In the genomic region with DNA sequence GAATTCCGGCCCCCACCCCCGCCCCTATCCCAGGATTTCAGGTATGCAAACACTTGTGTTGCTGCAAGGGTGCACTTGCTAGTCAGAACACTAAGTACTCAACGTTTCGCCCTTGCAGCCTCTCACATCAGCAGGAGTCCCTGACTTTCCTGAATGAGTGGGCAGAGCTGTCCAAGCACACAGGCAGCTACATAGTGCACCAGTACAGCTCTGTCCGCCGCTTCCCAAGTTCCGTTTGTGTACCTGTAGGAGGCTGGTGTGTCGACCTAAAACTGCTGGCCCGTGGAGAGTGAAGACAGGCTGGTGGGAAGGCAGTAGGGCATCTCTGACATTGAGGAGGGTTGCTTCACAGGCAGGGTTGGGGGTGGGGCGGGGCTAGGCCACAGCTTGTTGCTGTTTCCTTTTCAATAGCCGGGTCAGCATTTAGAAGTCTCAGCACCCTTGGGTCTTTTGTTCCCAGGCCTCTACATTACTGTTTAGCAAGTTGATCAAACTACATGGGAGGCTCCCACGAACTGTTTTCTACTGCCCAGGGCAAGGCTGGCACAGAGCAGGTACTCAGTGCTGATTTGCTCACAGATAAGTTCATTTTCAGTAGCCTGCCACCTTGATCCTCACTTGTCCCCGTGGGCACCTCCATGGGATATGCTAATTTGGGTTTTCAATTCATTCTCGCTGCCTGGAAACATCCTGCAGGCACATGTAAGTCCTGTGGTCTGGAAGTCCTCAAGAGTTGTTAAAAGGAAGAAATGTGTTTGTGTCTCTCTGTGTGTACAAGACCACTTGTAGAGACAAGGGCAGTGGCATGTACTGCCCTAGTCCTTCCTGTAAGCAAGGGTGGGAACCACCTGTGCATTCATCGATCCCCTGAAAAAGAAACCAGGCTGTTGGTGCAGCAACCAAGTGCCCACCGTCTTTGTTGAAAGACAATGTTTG, we compare ENCODE assay signal across 9 mouse cellular contexts. TPM values are rescaled to one million over a fixed set of nuclear protein-coding genes. Genes with fewer than 3 reads are reported as not detected.
DNase-seq lines count a peak whose midpoint lies in the region; ATAC-seq lines count a peak whose summit lies in the region.
"Had no signal": no experiment of that assay in that cellular context is flagged by ENCODE, and none has a peak within 500 bp of the region (broad histone marks: within the 10 kb centered on the region; RNA-seq: fewer than 3 reads in every experiment).

No protein-coding gene starts in this region.

- no peak overlapping the region for H3K4me3 ChIP-seq in embryonic facial prominence, embryonic 12.5 days
- H3K4me3 ChIP-seq in lung, embryonic 16.5 days (ENCODE audit: low read length): no peak overlapping the region

- H3K27me3 ChIP-seq in embryonic facial prominence, embryonic 12.5 days: no peaks in the 10 kb centered on the region
- no peaks in the 10 kb centered on the region for H3K27me3 ChIP-seq in lung, embryonic 16.5 days (ENCODE audit: control insufficient read depth, insufficient read depth, low read depth, low read length)

- no peaks in the 10 kb centered on the region for H3K9me3 ChIP-seq in embryonic facial prominence, embryonic 12.5 days
- H3K9me3 ChIP-seq in lung, embryonic 16.5 days (ENCODE audit: control insufficient read depth, low read length): no peaks in the 10 kb centered on the region

- H3K27ac ChIP-seq in embryonic facial prominence, embryonic 12.5 days: no peak overlapping the region
- peak overlapping the region; percentile 76 for H3K27ac ChIP-seq in lung, embryonic 16.5 days (ENCODE audit: low read length)

- WGBS in embryonic facial prominence, embryonic 12.5 days: 28% methylated on average over 16 of the region's 16 CpGs
- 36% methylated on average over 16 of the region's 16 CpGs for WGBS in lung, embryonic 16.5 days

- peak overlapping the region; percentile 82; the same call in 1 of the 2 replicates for H3K4me2 ChIP-seq in embryonic facial prominence, embryonic 12.5 days (replicated peaks)
- peak overlapping the region; percentile 83 for H3K4me2 ChIP-seq in lung, embryonic 16.5 days (ENCODE audit: low read depth, low read length)

- H3K4me1 ChIP-seq in embryonic facial prominence, embryonic 12.5 days: peaks cover 36% of the 10 kb centered on the region
- peaks cover 44% of the 10 kb centered on the region for H3K4me1 ChIP-seq in lung, embryonic 16.5 days (replicated peaks; ENCODE audit: control insufficient read depth, insufficient read depth, low read length)

- peaks cover 18% of the 10 kb centered on the region for H3K36me3 ChIP-seq in embryonic facial prominence, embryonic 12.5 days
- H3K36me3 ChIP-seq in lung, embryonic 16.5 days (ENCODE audit: control insufficient read depth, insufficient read depth, low read length): peaks cover 8% of the 10 kb centered on the region

- ATAC-seq in embryonic facial prominence, embryonic 12.5 days (ENCODE audit: insufficient number of reproducible peaks, insufficient read depth, low FRiP score, low TSS enrichment): no peak
- peak; percentile 55 for ATAC-seq in lung, embryonic 16.5 days (ENCODE audit: low read depth)
- no peak for ATAC-seq in monocyte, adult 5-6 weeks (replicated peaks; ENCODE audit: insufficient number of reproducible peaks, low FRiP score, low TSS enrichment, poor library complexity, severe bottlenecking)

- DNase-seq in thymus, postnatal 14 days: peak; percentile 15
- no peak for DNase-seq in thymus, postnatal 10 days (ENCODE audit: low spot score in 2 of 2)
- peak; percentile 37 for DNase-seq in kidney, adult 11 months
- no peak for DNase-seq in layer of hippocampus, postnatal 10 days (ENCODE audit: low spot score in 2 of 2)
- no peak for DNase-seq in gastrocnemius, postnatal 4 days (ENCODE audit: low spot score in 2 of 2)

- no peak overlapping the region for H3K9ac ChIP-seq in embryonic facial prominence, embryonic 12.5 days
- H3K9ac ChIP-seq in lung, embryonic 16.5 days (ENCODE audit: low read length): peak overlapping the region; percentile 37

RNA-seq across cellular contexts. Expression of gene Tmem268, which starts 1.2 kb away (rescaled TPM):
- 9.8 and 11.6 TPM in 2 replicates for polyA plus RNA-seq in embryonic facial prominence, embryonic 12.5 days (2016; fragmentation: Nextera tagmentation; extraction: Ambion mirVana)
- polyA plus RNA-seq in lung, embryonic 16.5 days (2015; fragmentation: Nextera tagmentation; extraction: Ambion mirVana): 8.8 and 9.6 TPM in 2 replicates
- 5.0 to 42.9 TPM (median 14.7 TPM) in 3 replicates for total RNA-seq in monocyte, adult 5-6 weeks (2017)
- 1 to 10 TPM; 6.8 to 7.0 TPM for total RNA-seq in layer of hippocampus, postnatal 10 days (2021)
- total RNA-seq in gastrocnemius, postnatal 4 days (2021): 1 to 10 TPM; 7.0 TPM

RNA-seq across cellular contexts. Expression of gene Atp6v1g1, which starts 12.8 kb away (rescaled TPM):
- 302 TPM in 2 replicates for polyA plus RNA-seq in embryonic facial prominence, embryonic 12.5 days (2016; fragmentation: Nextera tagmentation; extraction: Ambion mirVana)
- polyA plus RNA-seq in lung, embryonic 16.5 days (2015; fragmentation: Nextera tagmentation; extraction: Ambion mirVana): 271 and 284 TPM in 2 replicates
- 72.4 to 128 TPM (median 93.3 TPM) in 3 replicates for total RNA-seq in monocyte, adult 5-6 weeks (2017)
- total RNA-seq in layer of hippocampus, postnatal 10 days (2021): 100 to 1,000 TPM; 131 to 135 TPM
- 100 to 1,000 TPM; 224 to 226 TPM for total RNA-seq in gastrocnemius, postnatal 4 days (2021)

RNA-seq across cellular contexts. Expression of gene Gm11213, which starts 47.7 kb away (rescaled TPM):
- polyA plus RNA-seq in embryonic facial prominence, embryonic 12.5 days (2016; fragmentation: Nextera tagmentation; extraction: Ambion mirVana): not detected in 2 replicates
- polyA plus RNA-seq in lung, embryonic 16.5 days (2015; fragmentation: Nextera tagmentation; extraction: Ambion mirVana): not detected in 2 replicates
- total RNA-seq in monocyte, adult 5-6 weeks (2017): not detected in 3 replicates
- total RNA-seq in layer of hippocampus, postnatal 10 days (2021): not detected
- total RNA-seq in gastrocnemius, postnatal 4 days (2021): not detected
- polyA plus RNA-seq: gonadal fat pad, adult 2 months had no signal

Comparison
In these comparisons a context has a peak if more than half of its experiments do, and no peak if none do; other contexts are left out.
1. DNase-seq: peak in thymus, postnatal 14 days (single experiment) and kidney, adult 11 months (single experiment); none in thymus, postnatal 10 days (0 of 2), layer of hippocampus, postnatal 10 days (0 of 2) and gastrocnemius, postnatal 4 days (0 of 2).